Mouse (Mus musculus): Measurements from ENCODE around the gene Mtus2. TPM values are rescaled to one million over a fixed set of nuclear protein-coding genes. Genes with fewer than 3 reads are reported as not detected.
"Not testable (repeated sequence)": the region's sequence is repeated elsewhere in the genome, so short reads cannot be mapped to it uniquely, and the experiment has no call there.

The Mtus2 gene
- polyA plus RNA-seq, 1 experiment from 2014 or later: 3.5 TPM

DNA sequence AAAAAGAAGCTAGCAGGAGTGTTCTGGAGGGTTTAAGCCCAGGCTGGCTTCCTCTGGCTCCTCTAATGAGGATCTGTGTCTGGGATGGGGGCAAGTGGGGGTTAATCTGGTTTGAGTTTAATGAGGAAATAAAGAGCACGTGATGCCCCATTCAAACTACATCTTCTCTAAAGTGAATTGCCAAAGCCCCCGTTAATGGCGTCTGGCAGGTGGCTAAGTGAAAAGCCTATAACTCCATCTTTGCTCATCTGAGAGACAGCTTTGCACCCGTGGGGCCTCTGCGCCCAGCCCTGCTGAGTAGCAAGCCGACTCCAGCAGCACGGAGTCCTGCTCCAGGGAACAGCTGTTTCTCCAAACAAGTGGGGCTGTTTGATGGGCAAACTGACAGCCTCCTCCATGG is 332.8 kb downstream of the Mtus2 start:
- 66% methylated on average over 7 of the region's 7 CpGs for WGBS
- no peak for DNase-seq (ENCODE audit: extremely low spot score, low spot score)
- Histone ChIP-seq H3K4me1 (peaks cover 8% of the 10 kb centered on the region; the same call in 1 of the 2 replicates), H3K9me3 (peaks cover 4% of the 10 kb centered on the region; the same call in 1 of the 2 replicates), H3K36me3 (replicated peaks) (no peaks in the 10 kb centered on the region), H3K27ac (no peak overlapping the region), H3K27me3 (ENCODE audit: poor library complexity, severe bottlenecking) (no peaks in the 10 kb centered on the region), H3K4me3 (no peak overlapping the region)

DNA sequence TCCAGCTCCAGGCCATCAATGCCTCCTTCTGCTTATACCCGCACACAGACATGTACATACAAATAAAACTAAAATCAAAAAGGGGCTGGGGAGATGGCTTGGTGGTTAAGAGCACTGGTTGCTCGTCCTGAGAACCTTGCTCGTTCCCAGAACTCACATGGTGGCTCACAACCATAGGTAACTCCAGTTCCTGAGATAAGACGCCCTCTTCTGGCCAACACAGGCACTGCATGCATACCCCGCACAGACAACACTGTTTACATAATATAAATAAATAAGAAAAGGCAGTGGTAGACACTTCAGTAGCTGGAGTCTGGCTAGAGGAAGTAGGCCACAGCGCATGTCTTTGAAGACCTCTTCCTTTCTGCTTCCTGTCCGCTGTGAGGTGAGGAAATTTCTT is 335.7 kb downstream of the Mtus2 start:
- Histone ChIP-seq H3K27ac (no peak overlapping the region), H3K4me3 (no peak overlapping the region), H3K27me3 (ENCODE audit: poor library complexity, severe bottlenecking) (no peaks in the 10 kb centered on the region), H3K4me1 (peaks cover 8% of the 10 kb centered on the region; the same call in 1 of the 2 replicates), H3K9me3 (peaks cover 4% of the 10 kb centered on the region; the same call in 1 of the 2 replicates), H3K36me3 (replicated peaks) (no peaks in the 10 kb centered on the region)
- no peak for DNase-seq (ENCODE audit: extremely low spot score, low spot score)
- WGBS: 83% methylated on average over 7 of the region's 7 CpGs

DNA sequence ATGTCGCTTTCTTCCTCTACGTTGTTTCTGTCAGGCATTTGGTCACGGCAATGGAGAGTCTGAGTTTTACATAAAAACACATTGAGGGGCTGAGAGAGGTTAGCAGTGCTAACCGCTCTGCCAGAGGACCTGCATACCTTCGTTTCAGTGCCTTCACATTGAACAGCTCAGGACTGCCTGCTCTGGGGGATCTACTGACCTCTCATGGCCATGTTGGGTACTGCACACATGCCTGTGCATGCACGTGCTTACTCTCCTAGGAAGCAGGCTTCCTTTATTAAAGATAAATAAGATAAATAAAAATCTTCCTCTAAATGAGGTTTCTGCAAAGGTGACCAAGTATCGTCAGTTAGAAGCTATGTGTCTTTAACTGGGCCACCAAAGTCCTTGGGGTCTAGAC is 336.2 kb downstream of the Mtus2 start:
- Histone ChIP-seq H3K4me3 (no peak overlapping the region), H3K27me3 (ENCODE audit: poor library complexity, severe bottlenecking) (no peaks in the 10 kb centered on the region), H3K36me3 (replicated peaks) (no peaks in the 10 kb centered on the region), H3K4me1 (peaks cover 8% of the 10 kb centered on the region; the same call in 1 of the 2 replicates), H3K9me3 (peaks cover 4% of the 10 kb centered on the region; the same call in 1 of the 2 replicates), H3K27ac (no peak overlapping the region)
- DNase-seq (ENCODE audit: extremely low spot score, low spot score): no peak
- WGBS: 86% methylated on average over 7 of the region's 7 CpGs

DNA sequence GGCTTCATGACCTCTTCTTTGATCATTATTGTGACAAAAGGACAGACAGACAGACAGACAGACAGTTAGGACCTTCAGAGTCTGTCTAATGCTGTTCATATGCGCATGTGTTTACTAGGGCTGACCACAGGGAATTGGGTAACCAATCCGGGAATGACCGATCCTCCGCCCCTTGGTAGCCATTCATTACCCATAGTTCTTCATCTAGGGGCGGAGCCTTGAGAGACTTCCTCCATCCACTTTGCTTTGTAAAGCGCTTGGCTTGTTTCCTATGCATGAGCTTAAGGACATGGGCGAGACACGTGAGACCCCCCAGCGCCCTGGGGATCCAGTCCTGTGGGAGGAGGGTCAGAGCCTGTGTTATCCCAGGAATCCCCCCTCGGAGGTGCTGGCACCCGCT is 345.8 kb downstream of the Mtus2 start:
- no peaks in the 10 kb centered on the region for H3K9me3 ChIP-seq
- H3K27ac ChIP-seq: peak overlapping the region; percentile 15; the same call in 1 of the 2 replicates
- no peaks in the 10 kb centered on the region for H3K4me1 ChIP-seq
- peak overlapping the region; percentile 28 for H3K4me3 ChIP-seq
- no peak for DNase-seq (ENCODE audit: extremely low spot score, low spot score)
- 82% methylated on average over 11 of the region's 11 CpGs for WGBS
- no peaks in the 10 kb centered on the region for H3K36me3 ChIP-seq (replicated peaks)
- H3K27me3 ChIP-seq (ENCODE audit: poor library complexity, severe bottlenecking): no peaks in the 10 kb centered on the region

DNA sequence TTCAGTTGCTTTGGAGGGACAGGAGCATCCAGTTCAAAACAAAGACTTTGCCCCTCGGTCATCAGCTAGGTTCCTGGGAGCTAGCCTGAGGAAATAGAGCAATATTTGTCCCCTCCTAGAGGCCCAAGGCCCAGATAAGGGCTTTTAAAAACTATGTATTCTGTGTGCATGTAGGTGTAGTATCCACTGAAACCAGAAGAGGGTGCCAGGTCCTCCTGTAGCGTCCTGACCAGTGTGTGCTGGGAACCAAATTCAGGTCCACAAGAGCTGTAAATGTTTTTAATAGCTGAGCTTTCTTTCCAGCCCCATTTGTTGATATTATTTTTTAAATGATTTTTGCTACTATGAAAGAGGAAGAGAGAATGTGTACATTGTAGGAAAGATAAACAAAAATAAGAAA is 347.0 kb downstream of the Mtus2 start:
- Histone ChIP-seq H3K27me3 (ENCODE audit: poor library complexity, severe bottlenecking) (no peaks in the 10 kb centered on the region), H3K4me3 (no peak overlapping the region), H3K36me3 (replicated peaks) (no peaks in the 10 kb centered on the region), H3K27ac (no peak overlapping the region), H3K4me1 (no peaks in the 10 kb centered on the region), H3K9me3 (no peaks in the 10 kb centered on the region)
- DNase-seq (ENCODE audit: extremely low spot score, low spot score): no peak
- whole genome bisulfite sequencing: 88% methylated on average over 2 of the region's 2 CpGs

DNA sequence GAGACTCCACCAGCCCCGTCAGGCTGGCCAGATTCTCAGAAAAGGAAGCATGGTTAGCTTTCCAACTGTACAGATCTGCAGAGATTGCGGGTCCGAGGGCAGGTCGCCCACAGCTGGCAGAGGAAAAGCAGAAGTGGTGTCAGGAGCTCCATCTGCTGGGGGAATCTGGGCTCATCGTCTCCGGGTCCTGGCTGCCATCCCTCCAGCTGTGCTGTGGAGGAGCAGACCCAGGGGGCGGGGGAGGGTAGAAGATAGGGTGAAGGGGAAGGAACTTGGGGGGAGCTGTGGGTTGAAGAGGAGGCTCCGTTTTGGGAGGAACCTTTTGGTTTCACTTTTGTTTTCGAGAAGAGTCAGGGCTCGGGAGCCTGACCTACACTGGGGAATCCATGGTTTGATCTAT is 353.7 kb downstream of the Mtus2 start:
- 81% methylated on average over 10 of the region's 10 CpGs for WGBS
- H3K27me3 ChIP-seq (ENCODE audit: poor library complexity, severe bottlenecking): no peaks in the 10 kb centered on the region
- H3K4me3 ChIP-seq: no peak overlapping the region
- no peaks in the 10 kb centered on the region for H3K9me3 ChIP-seq
- no peak overlapping the region for H3K27ac ChIP-seq
- no peaks in the 10 kb centered on the region for H3K4me1 ChIP-seq
- H3K36me3 ChIP-seq (replicated peaks): no peaks in the 10 kb centered on the region
- no peak for DNase-seq (ENCODE audit: extremely low spot score, low spot score)

DNA sequence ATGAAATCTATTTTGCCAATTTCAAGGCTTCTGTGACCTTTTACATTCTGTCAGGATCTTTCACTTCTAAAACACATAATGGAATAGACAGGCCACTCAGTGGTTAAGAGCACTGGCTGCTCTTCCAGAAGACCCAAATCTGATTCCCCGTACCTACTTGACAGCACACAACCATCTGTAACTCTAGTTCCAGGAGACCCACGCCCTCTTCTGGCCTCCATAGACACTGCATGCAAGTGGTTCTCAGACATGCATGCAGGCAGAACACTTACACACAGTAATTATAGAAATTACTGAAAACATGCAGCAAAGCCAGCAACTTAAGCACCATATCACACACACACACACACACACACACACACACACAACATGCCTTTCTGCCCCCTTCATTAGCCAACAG is 355.3 kb downstream of the Mtus2 start:
- no peak for DNase-seq (ENCODE audit: extremely low spot score, low spot score)
- H3K9me3 ChIP-seq: no peaks in the 10 kb centered on the region
- no peaks in the 10 kb centered on the region for H3K4me1 ChIP-seq
- no peaks in the 10 kb centered on the region for H3K36me3 ChIP-seq (replicated peaks)
- H3K4me3 ChIP-seq: no peak overlapping the region
- H3K27ac ChIP-seq: no peak overlapping the region
- no peaks in the 10 kb centered on the region for H3K27me3 ChIP-seq (ENCODE audit: poor library complexity, severe bottlenecking)
- WGBS: 61% methylated on average over 2 of the region's 2 CpGs

DNA sequence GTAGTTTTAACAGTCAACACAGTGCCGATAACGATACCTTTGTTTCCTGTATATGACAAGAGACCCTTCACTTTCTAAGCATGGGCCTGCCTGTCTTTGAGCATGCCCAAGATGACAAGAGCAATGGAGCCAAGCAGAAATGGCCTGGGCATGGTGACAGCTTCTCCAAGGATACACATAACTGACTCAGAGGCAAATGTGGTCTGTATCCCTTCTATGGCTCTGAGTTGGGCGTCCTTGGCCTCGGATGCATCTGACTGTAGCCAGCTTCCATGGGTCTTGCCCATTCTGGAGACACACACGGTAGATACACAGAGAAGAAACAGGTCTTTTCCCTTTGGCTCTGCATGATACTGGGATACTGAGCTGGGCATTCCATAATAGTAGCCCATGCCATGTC is 357.8 kb downstream of the Mtus2 start:
- Histone ChIP-seq H3K4me1 (no peaks in the 10 kb centered on the region), H3K36me3 (replicated peaks) (no peaks in the 10 kb centered on the region), H3K27ac (no peak overlapping the region), H3K9me3 (no peaks in the 10 kb centered on the region), H3K4me3 (no peak overlapping the region), H3K27me3 (ENCODE audit: poor library complexity, severe bottlenecking) (no peaks in the 10 kb centered on the region)
- WGBS: 93% methylated on average over 5 of the region's 5 CpGs
- DNase-seq (ENCODE audit: extremely low spot score, low spot score): no peak

DNA sequence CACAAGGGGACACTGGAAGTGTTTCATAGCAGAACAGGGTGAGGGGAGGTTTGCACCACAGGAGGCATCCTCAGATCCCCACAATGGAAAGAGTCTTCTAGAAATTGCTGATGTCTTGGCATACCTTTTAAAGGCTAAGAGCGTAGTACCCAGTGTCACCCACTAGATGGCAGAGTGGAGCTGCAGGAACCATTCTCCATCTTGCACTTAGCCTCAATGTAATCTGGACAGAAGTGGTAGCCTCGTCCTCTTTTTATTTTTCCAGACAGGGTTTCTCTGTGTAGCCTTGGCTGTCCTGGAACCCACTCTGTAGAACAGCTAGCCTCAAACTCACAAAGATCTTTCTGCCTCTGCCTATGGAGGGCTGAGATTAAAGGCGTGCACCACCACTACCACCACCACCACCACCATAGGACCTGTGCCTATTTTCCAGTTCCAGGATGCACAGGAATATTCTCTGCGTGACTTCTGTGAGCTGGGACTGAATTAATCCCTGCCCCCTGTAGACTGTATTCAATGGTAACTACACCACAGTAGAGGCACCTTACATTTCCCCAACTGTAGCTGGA is 368.3 kb downstream of the Mtus2 start:
- DNase-seq (ENCODE audit: extremely low spot score, low spot score): peak; percentile 44
- Histone ChIP-seq H3K27ac (no peak overlapping the region), H3K4me1 (no peaks in the 10 kb centered on the region), H3K9me3 (no peaks in the 10 kb centered on the region), H3K4me3 (no peak overlapping the region), H3K36me3 (replicated peaks) (no peaks in the 10 kb centered on the region), H3K27me3 (ENCODE audit: poor library complexity, severe bottlenecking) (no peaks in the 10 kb centered on the region)
- WGBS: 50% methylated on average over 4 of the region's 4 CpGs

DNA sequence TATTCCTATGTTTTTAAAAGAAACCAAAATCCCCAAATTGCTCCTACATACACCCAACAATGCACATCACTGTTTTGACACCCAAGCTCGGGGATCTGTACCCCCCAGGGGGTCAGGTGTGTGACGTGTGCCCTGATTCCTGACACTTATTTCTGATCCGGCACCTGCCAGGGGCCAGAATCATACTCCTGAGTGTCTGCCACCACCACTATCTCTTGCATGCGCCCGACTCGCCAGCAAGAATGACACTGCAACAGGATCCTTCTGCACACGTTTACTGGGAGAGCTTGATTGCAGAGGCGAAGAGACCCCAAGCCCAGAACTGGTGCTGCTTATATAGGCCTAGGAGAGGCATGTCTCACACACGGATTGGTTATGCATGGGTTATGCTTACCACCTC is 369.2 kb downstream of the Mtus2 start:
- H3K27ac ChIP-seq; H3K4me3 ChIP-seq; H3K9me3 ChIP-seq; DNase-seq (ENCODE audit: extremely low spot score, low spot score); H3K27me3 ChIP-seq (ENCODE audit: poor library complexity, severe bottlenecking); H3K4me1 ChIP-seq; H3K36me3 ChIP-seq (replicated peaks): not testable (repeated sequence)
- WGBS: 94% methylated on average over 9 of the region's 9 CpGs

DNA sequence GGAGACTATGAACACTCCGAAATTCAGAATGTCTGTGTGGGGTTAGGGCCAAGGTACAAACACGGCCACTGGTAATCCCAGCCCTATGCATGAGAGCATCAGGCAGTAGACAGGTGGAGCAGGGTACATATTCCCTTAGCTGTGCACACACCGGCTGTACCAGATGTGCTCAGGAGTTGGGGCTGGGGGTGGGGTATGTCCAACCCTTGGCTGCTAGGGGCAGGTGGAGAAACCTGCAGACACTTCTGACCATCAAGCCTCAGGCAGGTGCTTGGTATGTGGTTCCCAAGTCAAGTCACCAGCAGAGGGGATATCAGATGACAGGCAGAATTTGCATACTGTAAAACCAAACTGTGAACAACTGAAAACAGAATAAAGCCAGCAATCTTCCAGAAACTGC is 371.9 kb downstream of the Mtus2 start:
- peaks cover 31% of the 10 kb centered on the region for H3K36me3 ChIP-seq (replicated peaks)
- WGBS: 96% methylated on average over 3 of the region's 3 CpGs
- no peak overlapping the region for H3K27ac ChIP-seq
- no peak for DNase-seq (ENCODE audit: extremely low spot score, low spot score)
- no peaks in the 10 kb centered on the region for H3K27me3 ChIP-seq (ENCODE audit: poor library complexity, severe bottlenecking)
- H3K4me3 ChIP-seq: no peak overlapping the region
- no peaks in the 10 kb centered on the region for H3K9me3 ChIP-seq
- no peaks in the 10 kb centered on the region for H3K4me1 ChIP-seq

DNA sequence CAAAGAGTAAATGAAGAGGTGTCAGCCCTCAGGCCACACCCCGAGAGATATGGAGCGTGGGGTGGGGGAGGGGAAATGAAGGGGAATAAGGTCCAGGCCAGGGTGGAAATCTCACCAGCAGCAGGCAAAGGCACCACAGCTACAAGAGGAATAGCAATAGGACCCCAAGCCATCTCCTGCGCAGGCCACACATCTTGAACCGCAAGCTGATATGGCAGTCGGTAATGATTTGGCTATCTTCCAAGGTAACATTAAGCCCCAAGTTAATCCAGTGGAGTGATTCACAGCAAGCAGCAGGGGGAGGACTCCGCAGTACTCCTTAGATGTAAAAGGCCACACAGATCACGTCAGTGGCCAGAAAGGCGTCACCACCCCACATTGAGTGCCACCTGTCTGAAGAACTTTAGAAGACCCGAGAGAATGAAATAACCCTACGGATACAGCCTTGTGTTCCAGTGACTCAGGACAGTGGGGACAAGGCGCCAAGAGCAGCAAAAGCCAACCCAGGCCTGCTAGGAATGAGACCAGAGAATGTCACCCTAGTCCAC is 374.2 kb downstream of the Mtus2 start:
- 90% methylated on average over 11 of the region's 11 CpGs for WGBS
- Histone ChIP-seq H3K27me3 (ENCODE audit: poor library complexity, severe bottlenecking) (no peaks in the 10 kb centered on the region), H3K36me3 (replicated peaks) (peaks cover 47% of the 10 kb centered on the region), H3K9me3 (no peaks in the 10 kb centered on the region), H3K4me3 (no peak overlapping the region), H3K4me1 (no peaks in the 10 kb centered on the region), H3K27ac (no peak overlapping the region)
- no peak for DNase-seq (ENCODE audit: extremely low spot score, low spot score)

DNA sequence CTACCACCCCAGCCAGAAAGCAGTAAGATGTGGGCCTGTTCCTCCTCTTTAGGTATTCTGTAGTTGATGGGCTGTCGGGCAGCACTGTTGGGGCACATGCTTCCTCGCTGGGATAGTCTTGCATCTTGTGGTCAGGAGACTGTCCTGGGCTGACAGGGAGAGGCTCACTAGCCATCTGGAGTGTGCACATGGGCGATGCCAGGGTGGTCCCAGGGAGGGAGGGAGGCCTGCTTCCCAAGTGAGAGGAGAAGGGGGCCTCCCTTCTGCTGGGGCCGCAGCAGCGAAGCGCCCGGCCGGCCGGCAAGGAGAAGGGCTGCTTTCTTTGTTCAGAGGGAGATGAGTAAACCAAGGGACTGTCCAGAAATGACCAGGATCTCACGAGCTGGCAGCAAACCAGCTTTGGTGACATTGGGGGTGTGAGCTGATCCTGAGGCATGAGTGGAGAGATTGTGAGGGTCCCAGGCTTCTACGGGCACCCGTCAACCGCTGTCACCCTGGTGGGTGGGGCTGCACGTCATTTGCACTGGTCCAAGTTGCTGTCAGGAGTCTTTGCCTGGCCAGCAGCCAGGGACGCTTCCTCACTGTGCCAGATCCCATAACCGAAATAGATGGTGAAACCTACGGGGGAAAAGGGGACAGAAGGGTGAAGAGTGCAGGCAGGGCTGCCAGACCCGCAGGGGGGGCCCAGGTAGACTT is 375.0 kb downstream of the Mtus2 start:
- DNase-seq (ENCODE audit: extremely low spot score, low spot score): no peak
- 87% methylated on average over 18 of the region's 18 CpGs for WGBS
- no peak overlapping the region for H3K27ac ChIP-seq
- H3K27me3 ChIP-seq (ENCODE audit: poor library complexity, severe bottlenecking): no peaks in the 10 kb centered on the region
- no peak overlapping the region for H3K4me3 ChIP-seq
- peaks cover 55% of the 10 kb centered on the region for H3K36me3 ChIP-seq (replicated peaks)
- H3K9me3 ChIP-seq: no peaks in the 10 kb centered on the region
- no peaks in the 10 kb centered on the region for H3K4me1 ChIP-seq

All from forebrain, embryonic 10.5 days (tissue).